18 mouse cellular contexts compared by ENCODE assay signal in the genomic region with DNA sequence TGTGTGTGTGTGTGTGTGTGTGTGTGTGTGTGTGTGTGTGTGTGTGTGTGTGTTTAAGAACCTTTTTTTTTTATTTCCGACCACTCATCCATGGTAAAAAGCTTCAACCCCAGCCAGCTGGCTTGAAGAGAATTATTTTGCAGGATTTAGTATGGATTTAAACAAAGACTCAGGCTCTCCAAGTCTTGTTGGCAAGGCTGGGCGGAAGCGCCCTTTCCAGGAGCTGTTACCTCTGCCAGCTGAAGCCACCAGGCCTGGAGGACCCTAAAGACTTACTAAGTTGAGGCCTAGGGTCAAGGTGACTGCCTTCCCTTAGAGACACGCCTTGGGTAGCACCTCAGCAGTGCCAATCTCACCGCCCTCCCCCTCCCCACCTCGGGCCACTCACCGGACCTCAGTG. TPM values are rescaled to one million over a fixed set of nuclear protein-coding genes. Genes with fewer than 3 reads are reported as not detected.
DNase-seq lines count a peak whose midpoint lies in the region; ATAC-seq and TF ChIP-seq lines count a peak whose summit lies in the region.
"Had no signal": no experiment of that assay in that cellular context is flagged by ENCODE, and none has a peak within 500 bp of the region (broad histone marks: within the 10 kb centered on the region; RNA-seq: fewer than 3 reads in every experiment).

No protein-coding gene starts in this region.

- ATAC-seq in midbrain, embryonic 11.5 days (ENCODE audit: low FRiP score): no peak
- ATAC-seq in forebrain, embryonic 14.5 days: peak; percentile 17; the same call in 1 of the 2 replicates
- ATAC-seq in midbrain, embryonic 12.5 days (ENCODE audit: low FRiP score, low read depth): no peak
- no peak for ATAC-seq in liver, embryonic 11.5 days (replicated peaks; ENCODE audit: low FRiP score)
- no peak for ATAC-seq in granulocyte monocyte progenitor cell, adult 5-6 weeks (replicated peaks; ENCODE audit: poor library complexity, severe bottlenecking)
- ATAC-seq: Patski had no signal

- H3K9ac ChIP-seq in midbrain, embryonic 11.5 days (ENCODE audit: low read length): no peak overlapping the region
- H3K9ac ChIP-seq in forebrain, embryonic 14.5 days (ENCODE audit: low read length): peak overlapping the region; percentile 89
- H3K9ac ChIP-seq in midbrain, embryonic 12.5 days (replicated peaks): no peak overlapping the region; the same call in 1 of the 2 replicates
- no peak overlapping the region for H3K9ac ChIP-seq in liver, embryonic 11.5 days (ENCODE audit: low read depth, low read length)
- H3K9ac ChIP-seq: embryonic facial prominence, embryonic 12.5 days; limb, embryonic 12.5 days; lung, embryonic 14.5 days; stomach, embryonic 15.5 days had no signal

- no peak overlapping the region for H3K4me2 ChIP-seq in midbrain, embryonic 11.5 days
- H3K4me2 ChIP-seq in forebrain, embryonic 14.5 days (ENCODE audit: low read length): peak overlapping the region; percentile 78
- peak overlapping the region; percentile 67 for H3K4me2 ChIP-seq in midbrain, embryonic 12.5 days (replicated peaks)
- H3K4me2 ChIP-seq in liver, embryonic 11.5 days: no peak overlapping the region
- H3K4me2 ChIP-seq: embryonic facial prominence, embryonic 12.5 days; limb, embryonic 12.5 days; lung, embryonic 14.5 days; stomach, embryonic 15.5 days had no signal

- no peaks in the 10 kb centered on the region for H3K9me3 ChIP-seq in midbrain, embryonic 11.5 days (ENCODE audit: control insufficient read depth, low read length)
- H3K9me3 ChIP-seq in midbrain, embryonic 10.5 days (replicated peaks): no peaks in the 10 kb centered on the region; the same call in 1 of the 2 replicates
- no peaks in the 10 kb centered on the region for H3K9me3 ChIP-seq in forebrain, embryonic 14.5 days (replicated peaks; ENCODE audit: control insufficient read depth, low read length)
- H3K9me3 ChIP-seq in midbrain, embryonic 12.5 days: no peaks in the 10 kb centered on the region
- no peaks in the 10 kb centered on the region for H3K9me3 ChIP-seq in liver, embryonic 11.5 days (ENCODE audit: control insufficient read depth, low read length)
- H3K9me3 ChIP-seq: embryonic facial prominence, embryonic 12.5 days; limb, embryonic 12.5 days; stomach, embryonic 15.5 days had no signal

- peak; percentile 90 for DNase-seq in midbrain, embryonic 11.5 days (ENCODE audit: low spot score, missing footprints)
- no peak for DNase-seq in midbrain, embryonic 10.5 days (ENCODE audit: low spot score)
- DNase-seq in forebrain, embryonic 14.5 days (ENCODE audit: low spot score): peak; percentile 84
- no peak for DNase-seq in liver, embryonic 11.5 days (ENCODE audit: low spot score)
- DNase-seq in spleen, postnatal 10 days (ENCODE audit: low spot score in 2 of 2): no peak
- DNase-seq: adrenal gland, postnatal 10 days; heart, adult 2 months; kidney, adult 8-10 months; lung, embryonic 14.5 days had no signal

- TF ChIP-seq CTCF in olfactory bulb, adult 2 months (IDR thresholded peaks at IDR 0.05; ENCODE audit: insufficient read depth, low read depth, low read length): no peak

- H3K4me3 ChIP-seq in midbrain, embryonic 11.5 days (ENCODE audit: low read depth, low read length): no peak overlapping the region
- H3K4me3 ChIP-seq in midbrain, embryonic 10.5 days: no peak overlapping the region
- peak overlapping the region; percentile 51; the same call in 1 of the 2 replicates for H3K4me3 ChIP-seq in forebrain, embryonic 14.5 days (ENCODE audit: low read depth, low read length)
- 0 out of 2 replicates have a peak overlapping the region, but pooled peaks have one; percentile 47 for H3K4me3 ChIP-seq in midbrain, embryonic 12.5 days
- peak overlapping the region; percentile 1; the same call in 1 of the 2 replicates for H3K4me3 ChIP-seq in olfactory bulb, adult 2 months (ENCODE audit: insufficient read depth, low read depth, low read length)
- H3K4me3 ChIP-seq in liver, embryonic 11.5 days (ENCODE audit: low read depth, low read length): no peak overlapping the region
- H3K4me3 ChIP-seq: embryonic facial prominence, embryonic 12.5 days; heart, adult 2 months; limb, embryonic 12.5 days; stomach, embryonic 15.5 days had no signal

- H3K27ac ChIP-seq in midbrain, embryonic 11.5 days (ENCODE audit: low read depth, low read length): no peak overlapping the region
- no peak overlapping the region for H3K27ac ChIP-seq in midbrain, embryonic 10.5 days (replicated peaks)
- H3K27ac ChIP-seq in forebrain, embryonic 14.5 days (ENCODE audit: low read depth, low read length): peak overlapping the region; percentile 98
- peak overlapping the region; percentile 88 for H3K27ac ChIP-seq in midbrain, embryonic 12.5 days (replicated peaks)
- peak overlapping the region; percentile 96 for H3K27ac ChIP-seq in olfactory bulb, adult 2 months (ENCODE audit: insufficient read depth, low read depth, low read length)
- no peak overlapping the region for H3K27ac ChIP-seq in liver, embryonic 11.5 days (ENCODE audit: low read depth, low read length)
- H3K27ac ChIP-seq: embryonic facial prominence, embryonic 12.5 days; heart, adult 2 months; limb, embryonic 12.5 days; stomach, embryonic 15.5 days had no signal

- peaks cover 20% of the 10 kb centered on the region for H3K4me1 ChIP-seq in midbrain, embryonic 11.5 days (ENCODE audit: control insufficient read depth, insufficient read depth, low read length)
- peaks cover 50% of the 10 kb centered on the region for H3K4me1 ChIP-seq in midbrain, embryonic 10.5 days
- H3K4me1 ChIP-seq in forebrain, embryonic 14.5 days (ENCODE audit: control insufficient read depth, insufficient read depth, low read length): peaks cover 19% of the 10 kb centered on the region; the same call in 1 of the 2 replicates
- H3K4me1 ChIP-seq in midbrain, embryonic 12.5 days: peaks cover 49% of the 10 kb centered on the region
- H3K4me1 ChIP-seq in olfactory bulb, adult 2 months (ENCODE audit: control insufficient read depth, insufficient read depth, low read length): peaks cover 22% of the 10 kb centered on the region
- no peaks in the 10 kb centered on the region; the same call in 1 of the 2 replicates for H3K4me1 ChIP-seq in liver, embryonic 11.5 days (replicated peaks; ENCODE audit: control insufficient read depth, insufficient read depth, low read length)

- peaks cover 73% of the 10 kb centered on the region for H3K27me3 ChIP-seq in midbrain, embryonic 11.5 days (ENCODE audit: control insufficient read depth, insufficient read depth, low read length)
- H3K27me3 ChIP-seq in midbrain, embryonic 10.5 days (ENCODE audit: low read depth, poor library complexity, severe bottlenecking): peaks cover 91% of the 10 kb centered on the region
- peaks cover 33% of the 10 kb centered on the region for H3K27me3 ChIP-seq in forebrain, embryonic 14.5 days (replicated peaks; ENCODE audit: control insufficient read depth, insufficient read depth, low read length)
- H3K27me3 ChIP-seq in midbrain, embryonic 12.5 days: peaks cover 88% of the 10 kb centered on the region
- H3K27me3 ChIP-seq in liver, embryonic 11.5 days (replicated peaks; ENCODE audit: control insufficient read depth, insufficient read depth, low read length): peaks cover 80% of the 10 kb centered on the region

- WGBS in midbrain, embryonic 11.5 days: 2% methylated on average over 7 of the region's 7 CpGs
- WGBS in midbrain, embryonic 10.5 days: 3% methylated on average over 7 of the region's 7 CpGs
- WGBS in forebrain, embryonic 14.5 days: 5% methylated on average over 7 of the region's 7 CpGs
- WGBS in midbrain, embryonic 12.5 days: under 1% methylated on average over 7 of the region's 7 CpGs
- 10% methylated on average over 7 of the region's 7 CpGs for WGBS in olfactory bulb, adult 2 months
- WGBS in liver, embryonic 11.5 days: 18% methylated on average over 7 of the region's 7 CpGs

- H3K36me3 ChIP-seq in midbrain, embryonic 11.5 days (ENCODE audit: control insufficient read depth, insufficient read depth, low read length): no peaks in the 10 kb centered on the region
- no peaks in the 10 kb centered on the region for H3K36me3 ChIP-seq in midbrain, embryonic 10.5 days
- H3K36me3 ChIP-seq in forebrain, embryonic 14.5 days (ENCODE audit: control insufficient read depth, insufficient read depth, low read length): no peaks in the 10 kb centered on the region
- no peaks in the 10 kb centered on the region for H3K36me3 ChIP-seq in midbrain, embryonic 12.5 days
- no peaks in the 10 kb centered on the region for H3K36me3 ChIP-seq in liver, embryonic 11.5 days (ENCODE audit: control insufficient read depth, insufficient read depth, low read length)
- H3K36me3 ChIP-seq: embryonic facial prominence, embryonic 12.5 days; limb, embryonic 12.5 days; stomach, embryonic 15.5 days had no signal

- TF ChIP-seq POLR2A in olfactory bulb, adult 2 months (IDR thresholded peaks at IDR 0.05; ENCODE audit: insufficient read depth, low read depth, low read length): no peak

RNA-seq across cellular contexts. Expression of gene Gad2, which starts 1.5 kb away (rescaled TPM):
- polyA plus RNA-seq in midbrain, embryonic 11.5 days (2014; fragmentation: Nextera tagmentation; extraction: Ambion mirVana): 15.1 and 24.0 TPM in 2 replicates
- polyA plus RNA-seq in midbrain, embryonic 10.5 days (2016; fragmentation: Nextera tagmentation; extraction: Ambion mirVana): 4.0 and 13.4 TPM in 2 replicates
- 38.7 and 43.1 TPM in 2 replicates for polyA plus RNA-seq in forebrain, embryonic 14.5 days (2014; fragmentation: Nextera tagmentation; extraction: Ambion mirVana)
- 54.3 and 66.1 TPM in 2 replicates for polyA plus RNA-seq in midbrain, embryonic 12.5 days (2016; fragmentation: Nextera tagmentation; extraction: Ambion mirVana)
- 106 and 189 TPM in 2 replicates for polyA plus RNA-seq in olfactory bulb, adult 2 months (2012; ENCODE audit: insufficient read depth, insufficient read length, low replicate concordance, missing spikeins)
- 0.09 TPM in 1 of 2 replicates, not detected in the other for polyA plus RNA-seq in liver, embryonic 11.5 days (2014; fragmentation: Nextera tagmentation; extraction: Ambion mirVana)
- not detected in 2 replicates for total RNA-seq in granulocyte monocyte progenitor cell, adult 5-6 weeks (2014; fragmentation: Nextera tagmentation)
- total RNA-seq in granulocyte monocyte progenitor cell, adult 5-6 weeks (2017): not detected in 2 replicates
- total RNA-seq: heart, adult 2 months; heart, postnatal 25 days; megakaryocyte-erythroid progenitor cell, adult 5-6 weeks had no signal
- polyA plus RNA-seq: heart, adult 2 months; Patski had no signal

Comparison
In these comparisons a context has a peak if more than half of its experiments do, and no peak if none do; other contexts are left out.
1. DNase-seq: peak in midbrain, embryonic 11.5 days (single experiment) and forebrain, embryonic 14.5 days (single experiment); none in midbrain, embryonic 10.5 days (single experiment), liver, embryonic 11.5 days (single experiment) and spleen, postnatal 10 days (0 of 2).
2. H3K27ac ChIP-seq: peak in forebrain, embryonic 14.5 days (single experiment), midbrain, embryonic 12.5 days (single experiment) and olfactory bulb, adult 2 months (single experiment); none in midbrain, embryonic 11.5 days (single experiment), midbrain, embryonic 10.5 days (single experiment) and liver, embryonic 11.5 days (single experiment).
3. H3K4me2 ChIP-seq: peak in forebrain, embryonic 14.5 days (single experiment) and midbrain, embryonic 12.5 days (single experiment); none in midbrain, embryonic 11.5 days (single experiment) and liver, embryonic 11.5 days (single experiment).
4. H3K4me3 ChIP-seq: peak in forebrain, embryonic 14.5 days (single experiment), midbrain, embryonic 12.5 days (single experiment) and olfactory bulb, adult 2 months (single experiment); none in midbrain, embryonic 11.5 days (single experiment), midbrain, embryonic 10.5 days (single experiment) and liver, embryonic 11.5 days (single experiment).